Mouse (Mus musculus) kidney, adult 2 months (tissue): ENCODE data around the gene Tsks.

Experiments used
- CTCF ChIP-seq: fragments of 200-500 bp; conservative IDR thresholded peaks from 2 replicates; pipeline ENCODE4 v1.5.1; 2011; ENCODE audit warnings: low read depth, mild to moderate bottlenecking, control low read depth, low read length, moderate library complexity, mixed read lengths; ENCODE audit not compliant: insufficient read depth, insufficient read length
- POLR2A ChIP-seq: fragments of 200-500 bp; IDR thresholded peaks from one replicate; pipeline ENCODE4 v1.6.1; 2011; ENCODE audit warnings: low read depth, low read length, control low read depth

DNA sequence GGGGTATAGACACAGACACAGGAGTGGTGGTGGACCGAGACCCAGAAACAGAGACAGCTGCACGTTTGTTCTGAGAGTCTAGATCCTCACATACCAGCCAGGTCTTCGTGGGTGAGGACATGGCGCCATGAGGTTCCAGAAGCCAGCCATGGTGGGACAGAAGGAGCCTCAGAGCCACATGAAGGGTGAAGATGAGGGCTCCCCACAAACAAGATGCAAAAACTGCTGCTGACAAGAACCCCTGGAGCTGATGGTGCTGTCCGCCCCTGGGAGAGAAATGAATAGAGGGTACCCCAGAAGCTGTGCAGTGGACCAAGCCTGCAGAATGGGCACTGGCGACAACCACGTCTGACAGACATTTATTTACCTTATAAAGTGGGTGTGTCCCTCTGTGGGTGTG, 28.1 kb downstream of the Tsks start:
- no peak for TF ChIP-seq CTCF
- TF ChIP-seq POLR2A, result no peak
